Mouse (Mus musculus): ENCODE results near the gene Il4ra. TPM values are rescaled to one million over a fixed set of nuclear protein-coding genes. Genes with fewer than 3 reads are reported as not detected.

The Il4ra gene
- total RNA-seq (2021) (100 to 1,000 TPM in 1 of 2 experiments, 10 to 100 TPM in 1; 49.6 to 142 TPM), polyA plus RNA-seq (2012; rRNA removed) (76.2 and 114 TPM in 2 replicates)
- long read RNA-seq, full-length matches to known transcripts = 25 of 55 reads
- long read RNA-seq, partial matches to known transcripts = 4 of 55 reads
- long read RNA-seq, other reads (novel, unspliced or antisense) = 26 of 55 reads

DNA sequence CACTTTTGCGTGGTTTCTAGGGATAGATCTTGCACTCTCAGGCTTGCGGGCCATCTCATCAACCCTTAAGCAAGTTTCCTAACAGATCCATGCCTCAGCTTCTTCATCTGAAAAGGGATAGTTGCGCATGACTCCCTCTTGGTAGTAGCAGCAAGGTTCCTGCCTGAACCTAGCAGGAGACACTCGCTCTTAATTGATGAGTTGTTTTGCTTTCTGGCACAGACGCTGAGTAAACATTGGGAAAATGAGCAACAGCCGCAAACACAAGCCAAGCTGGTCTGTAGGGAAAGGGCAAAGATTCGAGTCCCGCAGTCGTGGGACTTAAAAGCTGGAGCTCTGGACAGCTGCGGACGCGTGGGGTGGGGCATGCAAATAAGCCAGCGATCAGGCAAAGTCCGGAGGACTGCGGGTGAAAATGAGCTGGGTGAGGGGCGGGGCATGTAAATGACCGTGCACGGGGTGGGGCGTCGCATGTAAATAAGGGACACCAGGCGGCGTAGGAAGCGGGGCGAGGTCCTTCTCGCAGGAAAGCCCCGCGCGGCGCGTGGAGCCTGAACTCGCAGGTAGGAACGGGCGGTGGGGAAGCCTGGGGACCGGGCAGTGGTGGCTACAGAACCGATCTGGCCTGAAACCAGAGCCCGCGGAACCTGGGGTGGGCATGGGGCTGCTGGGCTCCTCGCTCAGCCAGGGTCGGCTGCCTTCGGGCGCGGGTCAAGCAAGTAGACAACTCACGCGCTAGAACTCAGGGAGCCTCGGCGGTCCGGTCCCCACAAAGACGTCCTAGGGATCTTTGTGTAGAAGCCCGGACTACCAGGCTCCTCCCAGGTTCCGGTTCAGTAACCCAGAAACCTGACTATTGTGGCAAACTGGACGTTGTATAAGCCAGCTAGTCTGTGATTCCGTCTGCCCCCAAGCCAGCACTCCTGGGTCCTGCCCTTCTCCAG, at the start of gene Il4ra:
Gene Il4ra (plus strand): TSS at position 355 of the 944 bp plus-strand sequence.
- DNase-seq = peak; percentile 96

DNA sequence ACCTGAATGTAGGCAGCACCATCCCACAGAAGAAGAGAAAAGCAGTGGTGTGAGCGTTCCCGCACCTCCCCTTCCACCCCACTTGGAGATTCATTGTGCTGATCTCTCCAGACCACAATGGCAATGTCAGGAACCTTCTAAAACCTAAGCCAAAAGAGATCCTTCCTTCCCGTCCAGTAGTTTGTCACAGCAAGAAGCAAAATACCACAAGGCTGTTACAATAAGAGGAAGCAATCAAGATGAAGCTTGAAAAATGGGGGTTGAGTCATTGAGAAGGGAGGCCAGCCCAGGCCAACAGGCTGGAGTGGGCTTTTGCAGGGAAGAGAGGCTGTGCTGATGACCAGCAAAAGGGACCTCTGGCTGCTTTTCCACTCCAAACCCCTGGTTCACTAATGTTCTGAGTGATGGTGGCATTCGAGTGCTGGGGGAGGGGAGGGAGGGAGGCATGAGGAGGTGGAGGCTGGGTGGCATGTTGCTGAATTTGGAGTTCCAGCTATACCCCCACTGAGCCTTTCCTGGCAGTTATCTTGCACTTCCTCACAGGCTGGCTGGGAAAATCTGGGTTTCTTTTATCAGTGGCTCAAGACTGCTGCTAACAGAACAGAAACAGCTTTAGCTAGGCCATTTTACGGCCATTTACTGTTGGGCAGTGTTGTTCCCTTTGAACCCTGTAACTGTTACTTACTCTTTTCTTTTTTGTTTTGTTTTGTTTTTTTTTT, 48.4 kb upstream of the Il4ra start:
- DNase-seq = no peak

GRCm38 (mm10) chr7:125504618-125505017, 47.3 kb upstream of the Il4ra start:
- no peak for DNase-seq

DNA sequence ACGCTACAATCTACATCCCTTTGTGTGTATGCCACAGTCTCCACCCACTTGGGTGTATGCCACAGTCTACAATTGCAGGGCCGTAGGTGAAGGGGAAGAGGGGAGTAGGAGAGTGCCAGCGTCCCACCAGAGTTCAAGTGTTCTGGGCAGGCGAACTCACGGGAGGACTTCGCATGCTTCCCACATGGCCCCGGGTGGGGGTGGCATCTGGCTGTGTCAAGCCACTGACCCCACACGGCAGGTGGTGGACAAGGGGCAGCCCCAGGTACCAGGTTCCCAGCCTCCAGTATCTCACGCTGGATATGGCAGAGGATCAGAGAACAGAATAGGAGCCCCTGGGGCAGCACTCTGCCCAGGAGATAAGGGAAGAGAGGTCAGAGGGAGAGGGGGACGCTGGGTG, 46.4 kb upstream of the Il4ra start:
- DNase-seq = no peak

GRCm38 (mm10) chr7:125507279-125507678, 44.6 kb upstream of the Il4ra start:
- DNase-seq = no peak

DNA sequence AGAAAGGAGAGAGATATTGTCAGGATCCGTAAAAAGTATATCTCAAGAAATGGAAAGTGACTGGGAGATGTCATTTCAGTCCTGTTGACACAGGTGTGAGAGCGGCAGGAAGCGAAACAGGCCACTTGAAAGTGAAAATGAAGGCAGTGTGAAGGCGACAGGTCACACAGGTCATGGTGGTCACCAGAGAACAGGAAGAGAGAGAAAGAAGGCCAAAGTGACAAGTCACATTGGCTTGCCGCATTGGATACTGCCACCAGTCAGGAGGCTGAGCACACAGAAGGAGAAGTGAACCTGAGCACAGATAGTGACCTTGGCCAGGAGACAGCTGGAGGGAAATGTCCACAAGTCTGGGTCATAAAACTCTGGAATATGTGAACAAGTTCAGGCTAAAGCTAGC, 40.5 kb upstream of the Il4ra start:
- DNase-seq = no peak

GRCm38 (mm10) chr7:125511852-125512251, 40.1 kb upstream of the Il4ra start:
- DNase-seq = no peak

- no peak for DNase-seq
These were observed 36.7 kb upstream of the Il4ra start for GRCm38 (mm10) chr7:125515081-125515853.

DNA sequence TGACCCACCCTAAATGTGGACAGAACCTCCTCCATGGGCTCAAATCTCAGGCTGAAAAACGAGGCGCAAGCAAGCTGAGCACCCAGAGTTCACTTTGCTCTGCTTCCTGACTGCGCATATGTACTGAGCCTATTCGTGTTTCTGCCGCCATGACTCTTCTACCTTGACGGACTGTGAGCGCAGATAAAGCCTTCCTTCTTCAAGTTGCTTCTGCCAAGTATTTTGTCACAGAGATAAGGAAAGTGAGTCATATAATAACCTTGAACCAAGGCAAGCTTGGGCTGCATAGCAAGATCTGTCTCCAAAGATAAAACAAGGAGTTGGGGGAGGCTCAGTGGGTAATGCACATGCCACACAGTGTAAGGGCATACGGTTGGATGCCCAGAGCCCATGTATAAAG, 35.2 kb upstream of the Il4ra start:
- DNase-seq = peak; percentile 33

GRCm38 (mm10) chr7:125517470-125517869, 34.5 kb upstream of the Il4ra start:
- no peak for DNase-seq

- DNase-seq = no peak
These were observed 32.2 kb upstream of the Il4ra start for GRCm38 (mm10) chr7:125519715-125520114.

DNA sequence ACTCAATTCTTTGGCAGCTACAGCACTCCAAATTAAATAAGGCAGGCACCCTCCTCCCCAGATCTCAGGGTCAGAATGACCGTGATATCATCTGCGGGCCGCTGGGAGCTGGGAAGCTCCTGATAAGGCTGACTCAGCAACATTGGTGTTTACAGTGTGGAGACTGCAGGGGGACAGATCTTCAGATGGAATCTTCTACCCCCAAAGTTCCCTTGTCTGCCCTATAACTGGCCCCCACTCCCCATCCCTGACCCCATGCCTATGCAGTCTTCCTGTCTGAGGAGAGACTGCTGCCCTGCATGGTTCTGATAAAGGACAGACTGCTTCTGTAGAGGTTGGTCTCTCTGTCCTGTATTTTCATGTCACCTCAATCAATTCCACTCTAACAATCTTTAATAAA, 28.9 kb upstream of the Il4ra start:
- peak; percentile 74 for DNase-seq

DNA sequence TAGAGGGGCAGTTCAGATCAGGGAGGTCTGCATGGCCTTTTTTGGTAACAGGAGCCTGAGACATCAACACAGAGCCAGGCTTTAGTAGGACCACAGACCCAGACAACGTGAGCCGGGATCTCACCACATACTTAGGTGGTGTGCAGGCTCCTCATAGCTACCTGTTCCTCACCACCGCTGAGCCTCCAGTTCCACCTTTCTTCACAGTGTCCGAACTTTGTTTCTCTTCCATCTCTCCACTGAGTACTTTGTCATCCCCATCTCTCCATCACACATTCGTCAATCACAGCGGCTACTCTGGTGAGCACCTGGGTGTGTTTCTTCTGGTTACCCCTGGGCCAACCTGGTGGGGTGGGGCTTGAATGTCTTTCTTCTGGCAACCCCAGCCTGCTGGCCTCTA, 24.7 kb upstream of the Il4ra start:
- DNase-seq = no peak

- no peak for DNase-seq
These were observed 23.9 kb upstream of the Il4ra start for GRCm38 (mm10) chr7:125527901-125528580.

DNA sequence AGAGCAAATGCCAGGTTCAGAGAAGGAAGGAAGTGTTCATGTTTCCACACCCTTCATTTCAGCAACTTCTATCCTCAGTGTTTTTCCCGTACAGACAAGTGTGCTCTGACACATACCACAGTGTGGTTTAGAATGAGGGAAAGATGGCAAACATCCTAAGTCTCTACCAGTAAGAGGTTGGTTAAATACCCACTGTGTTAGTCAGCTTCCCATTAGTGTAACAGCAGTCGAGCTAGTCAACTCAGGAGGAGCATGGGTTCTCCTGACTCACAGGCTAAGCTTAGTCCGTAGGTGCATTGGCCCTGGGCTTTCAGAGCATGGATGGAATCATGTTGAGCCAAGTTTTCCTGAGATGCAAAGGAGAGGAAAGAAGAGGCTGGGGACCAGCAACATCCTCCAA, 12.6 kb upstream of the Il4ra start:
- no peak for DNase-seq

GRCm38 (mm10) chr7:125541026-125541425, 10.9 kb upstream of the Il4ra start:
- DNase-seq = no peak

GRCm38 (mm10) chr7:125541821-125542220, 10.1 kb upstream of the Il4ra start:
- no peak for DNase-seq

DNA sequence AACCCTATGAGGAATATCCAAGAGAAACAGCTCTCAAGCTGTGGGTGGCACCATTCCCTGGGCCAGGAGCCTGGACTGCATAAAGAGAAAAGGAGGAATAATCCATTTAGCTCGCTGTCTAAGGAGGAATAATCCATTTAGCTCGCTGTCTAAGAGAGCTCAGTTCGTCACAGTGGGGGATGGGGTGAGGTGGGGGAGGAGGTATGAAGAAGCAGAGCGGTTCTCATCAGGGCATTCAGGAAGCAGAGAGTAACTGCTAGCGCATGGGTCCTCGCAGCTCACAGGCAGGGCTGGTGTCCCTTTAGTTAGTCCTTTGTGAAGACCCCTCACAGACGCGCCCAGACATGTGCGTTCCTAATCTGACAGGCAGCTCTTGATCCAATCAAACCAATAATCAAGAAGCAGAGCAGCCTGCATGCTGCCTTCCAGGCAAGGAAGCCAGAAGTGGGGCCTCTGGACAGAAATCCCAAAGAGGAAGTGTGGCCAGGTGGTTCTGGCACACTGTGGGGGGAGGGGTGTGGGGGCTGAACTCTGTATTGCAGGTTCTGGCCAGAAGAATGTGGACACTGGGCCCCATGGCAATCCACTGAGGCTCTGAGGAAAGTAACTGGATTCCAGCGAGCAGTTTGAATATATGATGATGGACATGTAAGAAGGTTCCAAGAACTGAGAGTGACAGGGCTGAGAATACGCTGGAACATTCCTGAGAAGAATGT, 9.4 kb upstream of the Il4ra start:
- DNase-seq = no peak

GRCm38 (mm10) chr7:125543497-125543896, 8.4 kb upstream of the Il4ra start:
- DNase-seq = no peak

GRCm38 (mm10) chr7:125545331-125545730, 6.6 kb upstream of the Il4ra start:
- no peak for DNase-seq

DNA sequence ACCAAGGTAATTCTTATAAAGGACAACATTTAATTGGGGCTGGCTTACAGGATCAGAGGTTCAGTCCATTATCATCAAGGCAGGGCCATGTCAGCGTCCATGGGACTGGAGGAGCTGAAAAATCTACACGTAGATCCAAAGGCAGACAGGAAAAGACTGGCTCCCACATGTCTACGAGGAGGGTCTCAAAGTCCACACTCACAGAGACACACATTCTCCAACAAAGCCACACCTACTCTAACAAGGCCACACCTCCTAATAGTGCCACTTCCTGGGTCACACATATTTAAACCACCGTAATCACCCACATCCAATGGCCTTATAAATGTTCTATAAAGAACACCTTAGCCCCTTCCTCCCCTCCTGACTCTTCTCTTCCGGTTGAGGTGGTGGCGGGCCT, 5.2 kb upstream of the Il4ra start:
- DNase-seq = no peak
